Mouse (Mus musculus) forebrain, embryonic 14.5 days (tissue): Measurements from ENCODE around the gene Cuedc1. TPM values are rescaled to one million over a fixed set of nuclear protein-coding genes. Genes with fewer than 3 reads are reported as not detected.

ENCODE experiments used
- ATAC-seq: fragments of 200-750 bp; cut with Nextera tagmentation; 2 replicates; pipeline ENCODE4 v1.8.0; 2017; ENCODE audit warnings: mild to moderate bottlenecking, moderate library complexity
- DNase-seq: peaks from one replicate; pipeline ENCODE4 v3.0.0-alpha.2; 2015; ENCODE audit warnings: low spot score
- H3K27ac ChIP-seq: fragments of 300-500 bp; sonication (generic); 2 replicates; pipeline ENCODE4 v1.5.1; 2014; ENCODE audit warnings: low read depth, mild to moderate bottlenecking, control low read depth, low read length, moderate library complexity
- H3K27me3 ChIP-seq: fragments of 300-500 bp; sonication (generic); replicated peaks from 2 replicates; pipeline ENCODE4 v1.6.1; 2014; ENCODE audit warnings: low read length, control low read depth, mixed read lengths; ENCODE audit not compliant: control insufficient read depth, insufficient read depth
- H3K36me3 ChIP-seq: fragments of 300-500 bp; sonication (generic); 2 replicates; pipeline ENCODE4 v1.6.1; 2014; ENCODE audit warnings: low read length, control low read depth; ENCODE audit not compliant: control insufficient read depth, insufficient read depth
- H3K4me1 ChIP-seq: fragments of 300-500 bp; sonication (generic); 2 replicates; pipeline ENCODE4 v1.6.1; 2014; ENCODE audit warnings: antibody characterized with exemption, low read length, control low read depth; ENCODE audit not compliant: control insufficient read depth, insufficient read depth
- H3K4me2 ChIP-seq: fragments of 300-500 bp; sonication (generic); 2 replicates; pipeline ENCODE4 v1.6.1; 2014; ENCODE audit warnings: mild to moderate bottlenecking, control low read depth, low read length
- H3K4me3 ChIP-seq: fragments of 300-500 bp; sonication (generic); 2 replicates; pipeline ENCODE4 v1.5.1; 2014; ENCODE audit warnings: low read depth, low read length, control low read depth
- H3K9ac ChIP-seq: fragments of 300-500 bp; sonication (generic); 2 replicates; pipeline ENCODE4 v1.6.1; 2014; ENCODE audit warnings: mild to moderate bottlenecking, low read length, control low read depth, moderate library complexity
- H3K9me3 ChIP-seq: fragments of 300-500 bp; sonication (generic); replicated peaks from 2 replicates; pipeline ENCODE4 v1.6.1; 2016; ENCODE audit warnings: low read length, control low read depth, mixed read lengths; ENCODE audit not compliant: control insufficient read depth
- WGBS: fragments of 180-500 bp; shearing (Covaris S2); extraction: QIAGEN DNeasy Blood & Tissue Kit; methylation state at CpG from one replicate; pipeline ENCODE4 v1.1.7; 2014; 5-methylcytosine and 5-hydroxymethylcytosine counted together
- polyA plus RNA-seq: library from polyadenylated mRNA; unstranded; fragments of >200 nt; fragmentation: Nextera tagmentation; extraction: Ambion mirVana; gene quantifications from 2 replicates; pipeline ENCODE4 v1.2.1, GENCODE M21; 2014

The Cuedc1 gene
- polyA plus RNA-seq, 1 experiment from 2014 or later, result 13.0 TPM

- Histone ChIP-seq H3K27ac (no peak overlapping the region), H3K4me2 (no peak overlapping the region), H3K9ac (no peak overlapping the region), H3K36me3 (no peaks in the 10 kb centered on the region), H3K4me1 (peaks cover 38% of the 10 kb centered on the region), H3K4me3 (no peak overlapping the region), H3K27me3 (no peaks in the 10 kb centered on the region), H3K9me3 (no peaks in the 10 kb centered on the region)
- WGBS, result 91% methylated on average over 5 of the region's 5 CpGs
- no peak for DNase-seq
- ATAC-seq, result no peak
These were observed 49.5 kb downstream of the Cuedc1 start for GRCm38 (mm10) chr11:88147388-88147787.

GRCm38 (mm10) chr11:88148015-88148637, 50.3 kb downstream of the Cuedc1 start:
- 46% methylated on average over 7 of the region's 7 CpGs for WGBS
- H3K4me2 ChIP-seq, result no peak overlapping the region
- peaks cover 37% of the 10 kb centered on the region for H3K4me1 ChIP-seq
- H3K9me3 ChIP-seq, result no peaks in the 10 kb centered on the region
- H3K4me3 ChIP-seq, result no peak overlapping the region
- DNase-seq (no peak), ATAC-seq (no peak)
- no peak overlapping the region for H3K9ac ChIP-seq
- peak overlapping the region; percentile 31; the same call in 1 of the 2 replicates for H3K27ac ChIP-seq
- no peaks in the 10 kb centered on the region for H3K27me3 ChIP-seq
- H3K36me3 ChIP-seq, result no peaks in the 10 kb centered on the region

- peak; percentile 63 for ATAC-seq
- peak; percentile 67 for DNase-seq
- Histone ChIP-seq H3K4me2 (no peak overlapping the region), H3K9me3 (no peaks in the 10 kb centered on the region), H3K27ac (peak overlapping the region; percentile 31), H3K4me3 (no peak overlapping the region), H3K9ac (peak overlapping the region; percentile 35), H3K4me1 (peaks cover 37% of the 10 kb centered on the region), H3K27me3 (no peaks in the 10 kb centered on the region), H3K36me3 (no peaks in the 10 kb centered on the region)
- 2% methylated on average over 11 of the region's 11 CpGs for WGBS
These were observed 50.9 kb downstream of the Cuedc1 start for GRCm38 (mm10) chr11:88148638-88149279.

- peak; percentile 21; the same call in 1 of the 2 replicates for ATAC-seq
- peak overlapping the region; percentile 30; the same call in 1 of the 2 replicates for H3K27ac ChIP-seq
- peak; percentile 51 for DNase-seq
- H3K4me3 ChIP-seq, result no peak overlapping the region
- H3K36me3 ChIP-seq, result no peaks in the 10 kb centered on the region
- no peak overlapping the region for H3K4me2 ChIP-seq
- no peaks in the 10 kb centered on the region for H3K9me3 ChIP-seq
- H3K27me3 ChIP-seq, result no peaks in the 10 kb centered on the region
- whole genome bisulfite sequencing, result 29% methylated on average over 7 of the region's 7 CpGs
- H3K9ac ChIP-seq, result peak overlapping the region; percentile 8; the same call in 1 of the 2 replicates
- peaks cover 29% of the 10 kb centered on the region for H3K4me1 ChIP-seq
These were observed 53.7 kb downstream of the Cuedc1 start for GRCm38 (mm10) chr11:88151379-88152155.

GRCm38 (mm10) chr11:88153880-88154279, 56.0 kb downstream of the Cuedc1 start:
- Histone ChIP-seq H3K9me3 (no peaks in the 10 kb centered on the region), H3K27me3 (no peaks in the 10 kb centered on the region), H3K4me1 (peaks cover 22% of the 10 kb centered on the region), H3K27ac (no peak overlapping the region), H3K4me3 (no peak overlapping the region), H3K9ac (no peak overlapping the region), H3K36me3 (no peaks in the 10 kb centered on the region), H3K4me2 (no peak overlapping the region)
- ATAC-seq, result no peak
- no peak for DNase-seq
- 81% methylated on average over 5 of the region's 5 CpGs for WGBS

GRCm38 (mm10) chr11:88154500-88154899, 56.6 kb downstream of the Cuedc1 start:
- Histone ChIP-seq H3K9me3 (no peaks in the 10 kb centered on the region), H3K9ac (no peak overlapping the region), H3K4me2 (no peak overlapping the region), H3K4me3 (no peak overlapping the region), H3K27ac (no peak overlapping the region), H3K4me1 (peaks cover 19% of the 10 kb centered on the region), H3K36me3 (no peaks in the 10 kb centered on the region), H3K27me3 (no peaks in the 10 kb centered on the region)
- ATAC-seq (no peak), DNase-seq (no peak)
- WGBS, result 88% methylated on average over 8 of the region's 8 CpGs

- Histone ChIP-seq H3K4me1 (peaks cover 21% of the 10 kb centered on the region), H3K4me2 (no peak overlapping the region), H3K27ac (no peak overlapping the region), H3K4me3 (no peak overlapping the region), H3K27me3 (no peaks in the 10 kb centered on the region), H3K9me3 (no peaks in the 10 kb centered on the region), H3K36me3 (no peaks in the 10 kb centered on the region), H3K9ac (no peak overlapping the region)
- no peak for ATAC-seq
- DNase-seq, result no peak
- 60% methylated on average over 3 of the region's 3 CpGs for WGBS
These were observed 57.6 kb downstream of the Cuedc1 start for GRCm38 (mm10) chr11:88155451-88155850.

- Histone ChIP-seq H3K36me3 (no peaks in the 10 kb centered on the region), H3K9ac (no peak overlapping the region), H3K9me3 (no peaks in the 10 kb centered on the region), H3K27me3 (no peaks in the 10 kb centered on the region), H3K4me3 (no peak overlapping the region), H3K27ac (no peak overlapping the region), H3K4me2 (no peak overlapping the region), H3K4me1 (peaks cover 24% of the 10 kb centered on the region)
- WGBS, result 74% methylated on average over 8 of the region's 8 CpGs
- ATAC-seq (no peak), DNase-seq (no peak)
These were observed 58.1 kb downstream of the Cuedc1 start for GRCm38 (mm10) chr11:88155998-88156397.
